ENCODE assay signal across 30 mouse cellular contexts in the genomic region with DNA sequence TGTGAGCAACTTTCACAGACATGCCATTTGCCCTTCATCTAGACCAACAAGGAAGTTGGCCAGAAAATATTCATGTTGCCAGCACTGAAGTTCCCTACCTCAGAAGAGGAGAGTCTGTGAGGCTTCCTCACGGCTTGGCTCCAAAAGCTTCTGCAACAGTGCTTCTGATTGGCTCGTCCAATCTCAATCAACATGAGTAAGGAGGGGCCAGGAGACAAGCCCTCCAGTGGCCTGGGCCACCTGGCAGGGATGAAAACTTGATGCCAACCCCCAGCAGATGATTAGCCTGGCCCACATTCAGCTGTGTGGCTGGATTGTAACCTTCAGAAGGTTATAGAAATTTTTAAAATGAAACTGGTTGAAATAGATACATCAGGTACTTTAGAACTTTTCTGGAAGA. TPM values are rescaled to one million over a fixed set of nuclear protein-coding genes. Genes with fewer than 3 reads are reported as not detected.
"Had no signal": no experiment of that assay in that cellular context is flagged by ENCODE, and none has a peak within 500 bp of the region (broad histone marks: within the 10 kb centered on the region; RNA-seq: fewer than 3 reads in every experiment).

No protein-coding gene starts in this region.

- H3K4me3 ChIP-seq: left cerebral cortex, adult 2 months; limb, embryonic 10.5 days; limb, embryonic 12.5 days; limb, embryonic 13.5 days; limb, embryonic 15.5 days; liver, embryonic 12.5 days; liver, embryonic 13.5 days; liver, embryonic 15.5 days; lung, embryonic 15.5 days; midbrain, embryonic 10.5 days; midbrain, embryonic 12.5 days; midbrain, embryonic 13.5 days; midbrain, embryonic 15.5 days; myocyte had no signal

- H3K27me3 ChIP-seq: limb, embryonic 15.5 days; liver, embryonic 13.5 days; liver, embryonic 15.5 days; lung, embryonic 15.5 days; midbrain, embryonic 13.5 days; midbrain, embryonic 15.5 days had no signal

- H3K4me1 ChIP-seq: liver, embryonic 12.5 days; liver, embryonic 13.5 days; liver, embryonic 15.5 days; megakaryocyte, embryonic 14.5 days had no signal

- DNase-seq: left cerebral cortex, postnatal 4 days; liver; liver, embryonic 13.5 days; liver, postnatal 0 days; lung, adult 18-20 months; lung, adult 2 months; lung, embryonic 14.5 days; lung, postnatal 10 days; lung, postnatal 14 days; lung, postnatal 36 days; lung, postnatal 4 days; midbrain, embryonic 14.5 days had no signal

- H3K36me3 ChIP-seq: limb, embryonic 10.5 days; limb, embryonic 12.5 days; limb, embryonic 13.5 days; liver, embryonic 12.5 days; liver, embryonic 13.5 days; liver, embryonic 15.5 days; lung, embryonic 15.5 days; midbrain, embryonic 10.5 days; midbrain, embryonic 12.5 days; midbrain, embryonic 13.5 days; midbrain, embryonic 15.5 days had no signal

- H3K27ac ChIP-seq: left cerebral cortex, adult 2 months; limb, embryonic 10.5 days; limb, embryonic 12.5 days; limb, embryonic 13.5 days; limb, embryonic 15.5 days; liver, embryonic 12.5 days; liver, embryonic 13.5 days; liver, embryonic 14.5 days; liver, embryonic 15.5 days; lung, embryonic 15.5 days; macrophage; midbrain, embryonic 10.5 days; midbrain, embryonic 12.5 days; midbrain, embryonic 13.5 days; midbrain, embryonic 15.5 days had no signal

RNA-seq across cellular contexts. Expression of a gene that starts 10.5 kb away (rescaled TPM):
- total RNA-seq: megakaryocyte progenitor cell, adult 5-6 weeks; megakaryocyte-erythroid progenitor cell, adult 5-6 weeks had no signal
